Mouse (Mus musculus) lung, adult 18-20 months (tissue): Measurements from ENCODE around the gene Tada3.
"Not testable (repeated sequence)": the region's sequence is repeated elsewhere in the genome, so short reads cannot be mapped to it uniquely, and the experiment has no call there.

ENCODE experiments used
- DNase-seq, 2 experiments: peaks; one replicate each; pipeline ENCODE4 v3.0.0; 2022; ENCODE audit warnings: mixed read lengths in 2 of 2

Tada3 gene

GRCm38 (mm10) chr6:113341574-113341973 lies 36.1 kb downstream of the Tada3 start:
- DNase-seq: peak; percentile 23 to 38

- no peak for DNase-seq
Measured at GRCm38 (mm10) chr6:113336852-113337620, 40.6 kb downstream of the Tada3 start.

- no peak for DNase-seq
Measured at GRCm38 (mm10) chr6:113334216-113334615, 43.5 kb downstream of the Tada3 start.

DNA sequence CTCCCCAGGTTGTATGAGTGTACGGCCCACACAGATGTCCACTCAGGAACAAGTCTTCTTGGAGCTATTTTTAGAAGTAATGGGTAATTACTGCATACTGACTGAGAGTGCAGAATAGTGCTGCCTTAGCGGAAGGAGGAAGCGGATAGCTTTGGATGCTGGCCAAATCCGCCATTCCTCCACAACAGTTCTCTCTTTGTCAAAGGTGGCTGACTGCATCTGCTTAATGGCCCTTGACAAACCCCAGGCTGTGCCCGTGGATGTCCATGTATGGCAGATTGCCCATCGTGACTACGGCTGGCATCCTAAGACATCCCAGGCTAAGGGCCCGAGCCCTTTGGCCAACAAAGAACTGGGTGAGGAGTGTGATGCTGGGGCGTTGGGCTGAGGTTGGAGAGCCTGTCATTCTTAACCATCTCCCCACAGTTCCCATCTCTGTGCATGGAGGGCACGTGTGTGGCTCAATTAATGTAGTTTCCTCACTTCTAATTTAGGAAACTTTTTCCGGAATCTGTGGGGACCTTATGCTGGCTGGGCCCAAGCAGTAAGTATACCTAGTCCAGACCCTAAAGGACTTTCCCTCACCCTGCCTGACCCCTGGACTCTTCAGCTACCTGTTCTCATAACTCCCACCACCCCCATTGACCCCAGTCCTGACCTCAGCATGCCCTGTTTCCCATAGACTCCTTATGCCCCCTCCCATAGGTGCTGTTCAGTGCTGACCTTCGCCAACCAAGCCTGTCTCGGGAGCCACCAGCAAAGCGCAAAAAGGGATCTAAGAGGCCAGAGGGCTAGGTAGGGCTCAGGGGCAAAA lies 44.3 kb downstream of the Tada3 start:
- DNase-seq: peak; percentile 60 to 66

- not testable (repeated sequence) for DNase-seq
Measured at GRCm38 (mm10) chr6:113332734-113333133, 44.9 kb downstream of the Tada3 start.

DNA sequence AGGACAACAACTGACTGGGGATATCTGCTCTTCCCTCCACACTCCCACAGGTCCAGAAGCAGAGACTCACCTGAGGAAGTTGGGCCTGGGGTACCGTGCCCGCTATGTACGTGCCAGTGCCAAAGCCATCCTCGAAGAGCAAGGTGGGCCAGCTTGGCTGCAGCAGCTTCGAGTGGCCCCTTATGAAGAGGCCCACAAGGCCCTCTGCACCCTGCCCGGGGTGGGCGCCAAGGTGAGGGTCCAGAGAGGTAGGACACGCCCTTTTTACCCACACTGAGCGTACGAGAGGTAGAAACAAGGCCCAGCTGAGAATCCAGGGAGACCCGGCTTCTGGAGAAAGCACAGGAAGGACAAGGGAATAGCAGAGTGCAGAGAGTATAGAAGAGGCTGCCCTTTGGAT lies 46.0 kb downstream of the Tada3 start:
- no peak for DNase-seq

DNA sequence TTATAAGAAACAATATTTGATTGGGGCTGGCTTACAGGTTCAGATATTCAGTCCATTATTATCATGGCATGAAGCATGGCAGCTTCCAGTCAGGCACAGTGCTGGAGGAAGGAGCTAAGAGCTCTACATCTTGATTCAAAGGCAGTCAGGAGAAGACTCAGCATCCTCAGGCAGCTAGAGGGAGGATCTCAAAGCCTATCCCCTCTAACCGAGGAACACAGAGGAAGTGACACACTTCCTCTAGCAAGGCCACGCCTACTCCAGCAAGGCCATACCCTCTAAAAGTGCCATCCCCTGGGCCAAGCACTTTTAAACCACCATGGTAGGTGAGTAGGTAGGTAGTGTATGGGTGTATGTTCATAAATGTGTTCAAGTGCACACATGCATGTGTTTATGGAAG lies 47.1 kb downstream of the Tada3 start:
- peak in 1 of 2 experiments; percentile 34 for DNase-seq

DNA sequence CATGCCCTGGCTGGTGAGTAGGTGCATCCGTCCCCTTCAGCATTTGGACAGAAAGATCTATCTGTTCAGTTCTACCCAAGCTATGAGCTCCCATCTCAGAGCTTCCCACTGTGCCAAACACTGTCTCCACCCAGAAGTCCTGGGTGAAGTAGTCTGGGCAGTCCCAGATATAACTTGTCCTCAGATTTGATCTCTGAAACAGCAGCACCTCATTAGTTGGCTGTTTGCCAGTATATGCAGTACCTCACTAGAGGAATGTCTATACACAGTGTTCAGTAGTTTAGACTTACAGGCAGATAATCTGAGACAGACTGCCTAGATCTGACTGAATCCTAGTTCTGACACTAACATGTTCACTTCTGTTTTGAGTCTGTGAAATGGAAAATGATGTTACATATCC lies 48.3 kb downstream of the Tada3 start:
- no peak for DNase-seq

- DNase-seq: peak; percentile 100
Measured at GRCm38 (mm10) chr6:113326533-113327315, 51.0 kb downstream of the Tada3 start, which contains the start of gene Ogg1. Gene Ogg1, plus strand, starts transcription at chr6:113326972.
